Mouse (Mus musculus) heart, embryonic 16.5 days (tissue): ENCODE measurements around the gene Rbms1. TPM values are rescaled to one million over a fixed set of nuclear protein-coding genes. Genes with fewer than 3 reads are reported as not detected.

ENCODE experiments used
- ATAC-seq: fragments of 200-750 bp; cut with Nextera tagmentation; replicated peaks from 2 replicates; pipeline ENCODE4 v1.8.0; 2017; ENCODE audit warnings: moderate number of reproducible peaks; ENCODE audit not compliant: insufficient read depth, low FRiP score; ENCODE audit errors: extremely low read depth
- H3K27ac ChIP-seq: fragments of 300-500 bp; sonication (generic); 2 replicates; pipeline ENCODE4 v1.5.1; 2014; ENCODE audit warnings: mild to moderate bottlenecking, low read length, control low read depth, moderate library complexity
- H3K27me3 ChIP-seq: fragments of 300-500 bp; sonication (generic); 2 replicates; pipeline ENCODE4 v1.6.1; 2014; ENCODE audit warnings: low read length, mixed read lengths; ENCODE audit not compliant: control insufficient read depth, insufficient read depth
- H3K36me3 ChIP-seq: fragments of 300-500 bp; sonication (generic); 2 replicates; pipeline ENCODE4 v1.6.1; 2014; ENCODE audit not compliant: control insufficient read depth, insufficient read depth
- H3K4me1 ChIP-seq: fragments of 300-500 bp; sonication (generic); 2 replicates; pipeline ENCODE4 v1.6.1; 2014; ENCODE audit warnings: low read length, mixed read lengths; ENCODE audit not compliant: control insufficient read depth, insufficient read depth
- H3K4me2 ChIP-seq: fragments of 300-500 bp; sonication (generic); 2 replicates; pipeline ENCODE4 v1.6.1; 2014; ENCODE audit warnings: low read depth, mild to moderate bottlenecking, control low read depth, low read length
- H3K4me3 ChIP-seq: fragments of 300-500 bp; sonication (generic); 2 replicates; pipeline ENCODE4 v1.5.1; 2014; ENCODE audit warnings: mild to moderate bottlenecking, control low read depth, low read length
- H3K9ac ChIP-seq: fragments of 300-500 bp; sonication (generic); 2 replicates; pipeline ENCODE4 v1.6.1; 2014; ENCODE audit warnings: low read length, control low read depth
- H3K9me3 ChIP-seq: fragments of 300-500 bp; sonication (generic); replicated peaks from 2 replicates; pipeline ENCODE4 v1.6.1; 2016; ENCODE audit warnings: low read length; ENCODE audit not compliant: control insufficient read depth
- WGBS: fragments of 180-500 bp; shearing (Covaris S2); extraction: QIAGEN DNeasy Blood & Tissue Kit; methylation state at CpG from one replicate; pipeline ENCODE4 v1.1.7; 2014; 5-methylcytosine and 5-hydroxymethylcytosine counted together
- polyA plus RNA-seq: library from polyadenylated mRNA; unstranded; fragments of >200 nt; fragmentation: Nextera tagmentation; extraction: Ambion mirVana; gene quantifications from 2 replicates; pipeline ENCODE4 v1.2.1, GENCODE M21; 2015

Gene Rbms1
- polyA plus RNA-seq, 1 experiment from 2014 or later, result 102 TPM

- no peak for ATAC-seq
- Histone ChIP-seq H3K36me3 (no peaks in the 10 kb centered on the region), H3K4me2 (no peak overlapping the region), H3K4me3 (no peak overlapping the region), H3K9ac (no peak overlapping the region; the same call in 1 of the 2 replicates), H3K27me3 (no peaks in the 10 kb centered on the region), H3K27ac (peak overlapping the region; percentile 82), H3K4me1 (peaks cover 55% of the 10 kb centered on the region), H3K9me3 (no peaks in the 10 kb centered on the region)
- 61% methylated on average over 11 of the region's 11 CpGs for WGBS
Measured at GRCm38 (mm10) chr2:60807341-60808195, 155.4 kb downstream of the Rbms1 start.

- peaks cover 47% of the 10 kb centered on the region for H3K4me1 ChIP-seq
- no peak overlapping the region for H3K4me3 ChIP-seq
- no peak overlapping the region for H3K4me2 ChIP-seq
- ATAC-seq, result no peak
- peak overlapping the region; percentile 46 for H3K27ac ChIP-seq
- no peak overlapping the region for H3K9ac ChIP-seq
- WGBS, result 67% methylated on average over 7 of the region's 7 CpGs
- no peaks in the 10 kb centered on the region for H3K27me3 ChIP-seq
- H3K9me3 ChIP-seq, result no peaks in the 10 kb centered on the region
- no peaks in the 10 kb centered on the region for H3K36me3 ChIP-seq
Measured at GRCm38 (mm10) chr2:60804763-60805162, 158.2 kb downstream of the Rbms1 start.

GRCm38 (mm10) chr2:60803377-60803776 lies 159.6 kb downstream of the Rbms1 start:
- no peak overlapping the region for H3K9ac ChIP-seq
- H3K27me3 ChIP-seq, result no peaks in the 10 kb centered on the region
- H3K4me3 ChIP-seq, result no peak overlapping the region
- WGBS, result 84% methylated on average over 6 of the region's 6 CpGs
- H3K9me3 ChIP-seq, result no peaks in the 10 kb centered on the region
- no peak overlapping the region for H3K27ac ChIP-seq
- no peak for ATAC-seq
- H3K4me2 ChIP-seq, result no peak overlapping the region
- peaks cover 38% of the 10 kb centered on the region for H3K4me1 ChIP-seq
- no peaks in the 10 kb centered on the region for H3K36me3 ChIP-seq

- no peaks in the 10 kb centered on the region for H3K9me3 ChIP-seq
- no peak overlapping the region for H3K4me3 ChIP-seq
- no peak overlapping the region for H3K9ac ChIP-seq
- no peak overlapping the region for H3K4me2 ChIP-seq
- no peak overlapping the region for H3K27ac ChIP-seq
- H3K27me3 ChIP-seq, result no peaks in the 10 kb centered on the region
- ATAC-seq, result no peak
- WGBS, result 52% methylated on average over 8 of the region's 8 CpGs
- peaks cover 32% of the 10 kb centered on the region for H3K4me1 ChIP-seq
- no peaks in the 10 kb centered on the region for H3K36me3 ChIP-seq
Measured at GRCm38 (mm10) chr2:60802828-60803227, 160.2 kb downstream of the Rbms1 start.

- Histone ChIP-seq H3K27me3 (no peaks in the 10 kb centered on the region), H3K9ac (no peak overlapping the region), H3K9me3 (no peaks in the 10 kb centered on the region), H3K27ac (no peak overlapping the region), H3K4me2 (no peak overlapping the region), H3K4me3 (no peak overlapping the region), H3K36me3 (no peaks in the 10 kb centered on the region), H3K4me1 (peaks cover 28% of the 10 kb centered on the region)
- no peak for ATAC-seq
- 31% methylated on average over 4 of the region's 4 CpGs for WGBS
Measured at GRCm38 (mm10) chr2:60802191-60802590, 160.8 kb downstream of the Rbms1 start.

GRCm38 (mm10) chr2:60801571-60802155 lies 161.3 kb downstream of the Rbms1 start:
- Histone ChIP-seq H3K4me3 (no peak overlapping the region), H3K9me3 (no peaks in the 10 kb centered on the region), H3K4me2 (peak overlapping the region; percentile 30), H3K9ac (no peak overlapping the region), H3K36me3 (no peaks in the 10 kb centered on the region; the same call in 1 of the 2 replicates), H3K27ac (no peak overlapping the region), H3K4me1 (peaks cover 25% of the 10 kb centered on the region), H3K27me3 (no peaks in the 10 kb centered on the region)
- no peak for ATAC-seq
- 69% methylated on average over 12 of the region's 12 CpGs for whole genome bisulfite sequencing

GRCm38 (mm10) chr2:60800921-60801558 lies 162.0 kb downstream of the Rbms1 start:
- Histone ChIP-seq H3K27ac (no peak overlapping the region), H3K36me3 (no peaks in the 10 kb centered on the region; the same call in 1 of the 2 replicates), H3K9ac (no peak overlapping the region), H3K4me2 (peak overlapping the region; percentile 30), H3K27me3 (no peaks in the 10 kb centered on the region), H3K9me3 (no peaks in the 10 kb centered on the region), H3K4me3 (peak overlapping the region; percentile 6; the same call in 1 of the 2 replicates), H3K4me1 (peaks cover 25% of the 10 kb centered on the region)
- 51% methylated on average over 15 of the region's 15 CpGs for WGBS
- ATAC-seq, result no peak

GRCm38 (mm10) chr2:60799816-60800215 lies 163.2 kb downstream of the Rbms1 start:
- Histone ChIP-seq H3K27me3 (no peaks in the 10 kb centered on the region), H3K36me3 (no peaks in the 10 kb centered on the region; the same call in 1 of the 2 replicates), H3K4me3 (no peak overlapping the region), H3K4me2 (no peak overlapping the region), H3K4me1 (peaks cover 19% of the 10 kb centered on the region), H3K9me3 (no peaks in the 10 kb centered on the region), H3K27ac (no peak overlapping the region), H3K9ac (no peak overlapping the region)
- 85% methylated on average over 7 of the region's 7 CpGs for WGBS
- no peak for ATAC-seq
